Mouse (Mus musculus): Measurements from ENCODE around the gene Sinhcaf. TPM values are rescaled to one million over a fixed set of nuclear protein-coding genes. Genes with fewer than 3 reads are reported as not detected.
"Not testable (repeated sequence)": the region's sequence is repeated elsewhere in the genome, so short reads cannot be mapped to it uniquely, and the experiment has no call there.

Sinhcaf gene
- total RNA-seq (2014; rRNA removed) (2.7 and 3.2 TPM in 2 replicates), polyA plus RNA-seq (2012; rRNA removed) (0.46 and 0.67 TPM in 2 replicates)

DNA sequence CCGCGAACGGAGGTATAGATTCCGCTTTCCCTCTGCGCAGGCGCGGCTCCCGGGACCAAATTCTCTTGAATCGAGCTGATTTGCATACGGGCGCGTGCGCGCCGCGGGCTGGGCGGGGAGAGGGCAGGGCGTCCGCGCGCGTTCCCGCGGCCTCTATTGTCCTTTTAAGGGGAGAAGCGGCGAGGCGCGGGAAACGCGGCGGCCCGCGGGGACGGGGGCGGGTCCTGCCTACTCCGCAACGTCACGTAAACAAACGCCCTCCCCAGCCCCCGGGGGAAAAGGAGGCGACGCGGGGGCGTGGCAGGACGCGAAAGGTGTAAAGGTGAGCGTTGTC is at the start of gene Sinhcaf:
TSS of gene Sinhcaf (minus strand) at position 59 of the 334 bp plus-strand sequence.
- TF ChIP-seq POLR2A (IDR thresholded peaks at IDR 0.05; ENCODE audit: extremely low read depth, insufficient read depth, low read length) (0 out of 2 replicates have a peak, but pooled peaks have one; percentile 4), CTCF (IDR thresholded peaks at IDR 0.05; ENCODE audit: low read depth, low read length) (no peak)
- peak; percentile 83 for DNase-seq (ENCODE audit: extremely low read depth, low read depth, low spot score)
- Histone ChIP-seq H3K79me2 (ENCODE audit: control insufficient read depth, insufficient read depth, low read length) (no peaks in the 10 kb centered on the region), H3K27ac (replicated peaks; ENCODE audit: insufficient read depth, low read depth, low read length) (peak within 1 kb of the TSS; percentile 5), H3K4me1 (ENCODE audit: control insufficient read depth, insufficient read depth, low read length) (no peaks in the 10 kb centered on the region), H3K9ac (ENCODE audit: low read depth, low read length) (peak within 1 kb of the TSS; percentile 82), H3K4me3 (ENCODE audit: insufficient read depth, low read depth, low read length) (peak within 1 kb of the TSS; percentile 76), H3K27me3 (ENCODE audit: control insufficient read depth, insufficient read depth, low read length) (no peaks in the 10 kb centered on the region), H3K36me3 (ENCODE audit: control insufficient read depth, insufficient read depth, low read length) (no peaks in the 10 kb centered on the region)
- WGBS: 1% methylated on average over 47 of the region's 47 CpGs

- Histone ChIP-seq H3K27me3 (ENCODE audit: control insufficient read depth, insufficient read depth, low read length) (no peaks in the 10 kb centered on the region), H3K9ac (ENCODE audit: low read depth, low read length) (no peak overlapping the region), H3K79me2 (ENCODE audit: control insufficient read depth, insufficient read depth, low read length) (0 out of 2 replicates have a peak, but pooled peaks cover 3% of the 10 kb centered on the region), H3K27ac (replicated peaks; ENCODE audit: insufficient read depth, low read depth, low read length) (no peak overlapping the region), H3K4me3 (ENCODE audit: insufficient read depth, low read depth, low read length) (no peak overlapping the region), H3K36me3 (ENCODE audit: control insufficient read depth, insufficient read depth, low read length) (peaks cover 71% of the 10 kb centered on the region), H3K4me1 (ENCODE audit: control insufficient read depth, insufficient read depth, low read length) (no peaks in the 10 kb centered on the region)
- 82% methylated on average over 5 of the region's 5 CpGs for WGBS
- DNase-seq (ENCODE audit: extremely low read depth, low read depth, low spot score): no peak
- TF ChIP-seq CTCF (IDR thresholded peaks at IDR 0.05; ENCODE audit: low read depth, low read length) (no peak), POLR2A (IDR thresholded peaks at IDR 0.05; ENCODE audit: extremely low read depth, insufficient read depth, low read length) (no peak)
Measured at GRCm38 (mm10) chr6:148994327-148994999, 48.2 kb upstream of the Sinhcaf start.

GRCm38 (mm10) chr6:148993117-148994077 is 47.1 kb upstream of the Sinhcaf start:
- 61% methylated on average over 9 of the region's 9 CpGs for WGBS
- no peak for TF ChIP-seq POLR2A (IDR thresholded peaks at IDR 0.05; ENCODE audit: extremely low read depth, insufficient read depth, low read length)
- no peak for TF ChIP-seq CTCF (IDR thresholded peaks at IDR 0.05; ENCODE audit: low read depth, low read length)
- Histone ChIP-seq H3K27ac (replicated peaks; ENCODE audit: insufficient read depth, low read depth, low read length) (no peak overlapping the region), H3K4me3 (ENCODE audit: insufficient read depth, low read depth, low read length) (no peak overlapping the region), H3K9ac (ENCODE audit: low read depth, low read length) (no peak overlapping the region), H3K36me3 (ENCODE audit: control insufficient read depth, insufficient read depth, low read length) (peaks cover 68% of the 10 kb centered on the region), H3K27me3 (ENCODE audit: control insufficient read depth, insufficient read depth, low read length) (no peaks in the 10 kb centered on the region), H3K4me1 (ENCODE audit: control insufficient read depth, insufficient read depth, low read length) (no peaks in the 10 kb centered on the region), H3K79me2 (ENCODE audit: control insufficient read depth, insufficient read depth, low read length) (0 out of 2 replicates have a peak, but pooled peaks cover 3% of the 10 kb centered on the region)
- no peak for DNase-seq (ENCODE audit: extremely low read depth, low read depth, low spot score)

GRCm38 (mm10) chr6:148992373-148993116 is 46.3 kb upstream of the Sinhcaf start:
- DNase-seq (ENCODE audit: extremely low read depth, low read depth, low spot score): no peak
- Histone ChIP-seq H3K27me3 (ENCODE audit: control insufficient read depth, insufficient read depth, low read length) (no peaks in the 10 kb centered on the region), H3K27ac (replicated peaks; ENCODE audit: insufficient read depth, low read depth, low read length) (no peak overlapping the region), H3K9ac (ENCODE audit: low read depth, low read length) (no peak overlapping the region), H3K4me3 (ENCODE audit: insufficient read depth, low read depth, low read length) (no peak overlapping the region), H3K36me3 (ENCODE audit: control insufficient read depth, insufficient read depth, low read length) (peaks cover 62% of the 10 kb centered on the region), H3K4me1 (ENCODE audit: control insufficient read depth, insufficient read depth, low read length) (no peaks in the 10 kb centered on the region), H3K79me2 (ENCODE audit: control insufficient read depth, insufficient read depth, low read length) (0 out of 2 replicates have a peak, but pooled peaks cover 3% of the 10 kb centered on the region)
- 92% methylated on average over 4 of the region's 4 CpGs for WGBS
- TF ChIP-seq POLR2A (IDR thresholded peaks at IDR 0.05; ENCODE audit: extremely low read depth, insufficient read depth, low read length): no peak
- TF ChIP-seq CTCF (IDR thresholded peaks at IDR 0.05; ENCODE audit: low read depth, low read length): no peak

GRCm38 (mm10) chr6:148991660-148992372 is 45.5 kb upstream of the Sinhcaf start:
- H3K9ac ChIP-seq (ENCODE audit: low read depth, low read length): no peak overlapping the region
- DNase-seq (ENCODE audit: extremely low read depth, low read depth, low spot score): no peak
- WGBS: 69% methylated on average over 6 of the region's 6 CpGs
- H3K27ac ChIP-seq (replicated peaks; ENCODE audit: insufficient read depth, low read depth, low read length): no peak overlapping the region
- H3K36me3 ChIP-seq (ENCODE audit: control insufficient read depth, insufficient read depth, low read length): peaks cover 56% of the 10 kb centered on the region
- H3K27me3 ChIP-seq (ENCODE audit: control insufficient read depth, insufficient read depth, low read length): no peaks in the 10 kb centered on the region
- H3K4me1 ChIP-seq (ENCODE audit: control insufficient read depth, insufficient read depth, low read length): no peaks in the 10 kb centered on the region
- H3K4me3 ChIP-seq (ENCODE audit: insufficient read depth, low read depth, low read length): no peak overlapping the region
- TF ChIP-seq CTCF (IDR thresholded peaks at IDR 0.05; ENCODE audit: low read depth, low read length) (no peak), POLR2A (IDR thresholded peaks at IDR 0.05; ENCODE audit: extremely low read depth, insufficient read depth, low read length) (no peak)
- H3K79me2 ChIP-seq (ENCODE audit: control insufficient read depth, insufficient read depth, low read length): 0 out of 2 replicates have a peak, but pooled peaks cover 3% of the 10 kb centered on the region

- not testable (repeated sequence) for H3K9ac ChIP-seq (ENCODE audit: low read depth, low read length); H3K79me2 ChIP-seq (ENCODE audit: control insufficient read depth, insufficient read depth, low read length); DNase-seq (ENCODE audit: extremely low read depth, low read depth, low spot score); H3K4me1 ChIP-seq (ENCODE audit: control insufficient read depth, insufficient read depth, low read length); H3K4me3 ChIP-seq (ENCODE audit: insufficient read depth, low read depth, low read length); H3K27ac ChIP-seq (replicated peaks; ENCODE audit: insufficient read depth, low read depth, low read length); H3K27me3 ChIP-seq (ENCODE audit: control insufficient read depth, insufficient read depth, low read length)
- 27% methylated on average over 3 of the region's 3 CpGs for WGBS
- peaks cover 42% of the 10 kb centered on the region for H3K36me3 ChIP-seq (ENCODE audit: control insufficient read depth, insufficient read depth, low read length)
Measured at GRCm38 (mm10) chr6:148989792-148990491, 43.7 kb upstream of the Sinhcaf start.
